8 mouse cellular contexts compared by ENCODE assay signal in the genomic region with DNA sequence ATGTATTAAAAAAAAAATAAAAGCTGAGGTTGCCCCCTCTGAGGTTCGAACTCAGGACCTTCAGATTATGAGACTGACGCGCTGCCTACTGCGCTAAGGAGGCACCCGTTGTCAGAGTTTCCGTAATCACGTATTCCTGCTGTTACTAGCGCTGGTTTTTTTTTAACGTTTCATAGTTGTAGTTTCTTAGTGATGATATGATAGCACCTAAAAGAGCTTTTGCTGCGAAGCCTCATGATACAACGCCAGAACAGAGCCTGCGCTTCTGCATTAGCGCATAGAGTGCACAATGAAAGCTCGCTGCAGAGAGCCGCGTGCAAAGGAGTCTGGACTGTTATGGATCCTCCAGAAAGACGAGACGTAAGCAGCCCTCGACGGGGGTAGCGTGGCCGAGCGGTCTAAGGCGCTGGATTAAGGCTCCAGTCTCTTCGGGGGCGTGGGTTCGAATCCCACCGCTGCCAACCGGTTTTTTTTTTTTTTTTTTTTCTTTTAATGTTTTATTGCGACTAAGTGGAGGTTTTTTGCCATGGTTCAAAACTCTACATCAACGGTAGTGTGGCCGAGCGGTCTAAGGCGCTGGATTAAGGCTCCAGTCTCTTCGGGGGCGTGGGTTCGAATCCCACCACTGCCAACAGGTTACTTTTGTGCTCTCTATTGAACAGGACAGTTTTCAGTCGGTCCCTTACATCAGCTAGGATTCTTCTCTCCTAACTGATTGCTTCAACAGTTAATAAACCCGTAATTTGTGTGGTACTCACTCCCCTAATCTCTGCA. TPM values are rescaled to one million over a fixed set of nuclear protein-coding genes. Genes with fewer than 3 reads are reported as not detected.
DNase-seq lines count a peak whose midpoint lies in the region; ATAC-seq and TF ChIP-seq lines count a peak whose summit lies in the region.

No protein-coding gene starts in this region.

- ATAC-seq in granulocyte monocyte progenitor cell, adult 5-6 weeks (replicated peaks; ENCODE audit: poor library complexity, severe bottlenecking): peak; percentile 61
- peak; percentile 80 for ATAC-seq in intestine, postnatal 0 days
- ATAC-seq in limb, embryonic 13.5 days (ENCODE audit: low FRiP score, low read depth): peak; percentile 76
- ATAC-seq in midbrain, embryonic 14.5 days (ENCODE audit: low FRiP score, low TSS enrichment): peak; percentile 85

- H3K27ac ChIP-seq in embryonic facial prominence, embryonic 10.5 days (replicated peaks): no peak overlapping the region; the same call in 1 of the 2 replicates
- no peak overlapping the region for H3K27ac ChIP-seq in intestine, postnatal 0 days (ENCODE audit: low read depth, low read length)
- H3K27ac ChIP-seq in limb, embryonic 13.5 days: no peak overlapping the region
- H3K27ac ChIP-seq in midbrain, embryonic 14.5 days (replicated peaks; ENCODE audit: low read depth, low read length): no peak overlapping the region; the same call in 1 of the 2 replicates

- H3K36me3 ChIP-seq in embryonic facial prominence, embryonic 10.5 days (replicated peaks): no peaks in the 10 kb centered on the region
- H3K36me3 ChIP-seq in intestine, postnatal 0 days (ENCODE audit: control insufficient read depth, insufficient read depth): no peaks in the 10 kb centered on the region
- H3K36me3 ChIP-seq in limb, embryonic 13.5 days: no peaks in the 10 kb centered on the region
- no peaks in the 10 kb centered on the region for H3K36me3 ChIP-seq in midbrain, embryonic 14.5 days (ENCODE audit: control insufficient read depth, insufficient read depth, low read length)

- TF ChIP-seq CTCF in intestine, postnatal 0 days (IDR thresholded peaks at IDR 0.05; ENCODE audit: low read depth): no peak

- WGBS in embryonic facial prominence, embryonic 10.5 days: under 1% methylated on average over 39 of the region's 39 CpGs
- 1% methylated on average over 39 of the region's 39 CpGs for whole genome bisulfite sequencing in intestine, postnatal 0 days
- under 1% methylated on average over 39 of the region's 39 CpGs for WGBS in limb, embryonic 13.5 days
- under 1% methylated on average over 39 of the region's 39 CpGs for WGBS in midbrain, embryonic 14.5 days

- peaks cover 22% of the 10 kb centered on the region for H3K4me1 ChIP-seq in embryonic facial prominence, embryonic 10.5 days
- no peaks in the 10 kb centered on the region; the same call in 1 of the 2 replicates for H3K4me1 ChIP-seq in intestine, postnatal 0 days (replicated peaks; ENCODE audit: control insufficient read depth, insufficient read depth, low read length)
- H3K4me1 ChIP-seq in limb, embryonic 13.5 days: peaks cover 23% of the 10 kb centered on the region
- peaks cover 8% of the 10 kb centered on the region; the same call in 1 of the 2 replicates for H3K4me1 ChIP-seq in midbrain, embryonic 14.5 days (ENCODE audit: control insufficient read depth, insufficient read depth, low read length)

- H3K4me2 ChIP-seq in intestine, postnatal 0 days (replicated peaks; ENCODE audit: low read depth): peak overlapping the region; percentile 85
- peak overlapping the region; percentile 95 for H3K4me2 ChIP-seq in limb, embryonic 13.5 days (replicated peaks)
- peak overlapping the region; percentile 65 for H3K4me2 ChIP-seq in midbrain, embryonic 14.5 days (ENCODE audit: low read length)

- H3K9ac ChIP-seq in intestine, postnatal 0 days (ENCODE audit: low read depth, low read length): 0 out of 2 replicates have a peak overlapping the region, but pooled peaks have one; percentile 7
- no peak overlapping the region for H3K9ac ChIP-seq in limb, embryonic 13.5 days
- peak overlapping the region; percentile 34; the same call in 1 of the 2 replicates for H3K9ac ChIP-seq in midbrain, embryonic 14.5 days (replicated peaks; ENCODE audit: low read length)

- no peaks in the 10 kb centered on the region for H3K27me3 ChIP-seq in embryonic facial prominence, embryonic 10.5 days (replicated peaks; ENCODE audit: low read depth, poor library complexity, severe bottlenecking)
- H3K27me3 ChIP-seq in intestine, postnatal 0 days (replicated peaks; ENCODE audit: control insufficient read depth, insufficient read depth, low read length): no peaks in the 10 kb centered on the region
- no peaks in the 10 kb centered on the region; the same call in 1 of the 2 replicates for H3K27me3 ChIP-seq in limb, embryonic 13.5 days
- peaks cover 4% of the 10 kb centered on the region; the same call in 1 of the 2 replicates for H3K27me3 ChIP-seq in midbrain, embryonic 14.5 days (ENCODE audit: control insufficient read depth, insufficient read depth, low read length)

- DNase-seq in 3134 (ENCODE audit: extremely low read depth, insufficient read length, low spot score): peak; percentile 84
- DNase-seq in adrenal gland, postnatal 10 days: peak; percentile 83
- DNase-seq in embryonic facial prominence, embryonic 10.5 days (ENCODE audit: low spot score): peak; percentile 84
- DNase-seq in midbrain, embryonic 14.5 days: peak; percentile 88
- DNase-seq in spleen, adult 12 weeks (ENCODE audit: low spot score): peak; percentile 76

- H3K4me3 ChIP-seq in embryonic facial prominence, embryonic 10.5 days: peak overlapping the region; percentile 65
- peak overlapping the region; percentile 63 for H3K4me3 ChIP-seq in intestine, postnatal 0 days (ENCODE audit: low read depth, low read length)
- H3K4me3 ChIP-seq in limb, embryonic 13.5 days: peak overlapping the region; percentile 62
- peak overlapping the region; percentile 49 for H3K4me3 ChIP-seq in midbrain, embryonic 14.5 days (replicated peaks; ENCODE audit: low read depth, low read length)

- no peaks in the 10 kb centered on the region for H3K9me3 ChIP-seq in embryonic facial prominence, embryonic 10.5 days
- H3K9me3 ChIP-seq in intestine, postnatal 0 days (ENCODE audit: control insufficient read depth): no peaks in the 10 kb centered on the region
- no peaks in the 10 kb centered on the region for H3K9me3 ChIP-seq in limb, embryonic 13.5 days
- no peaks in the 10 kb centered on the region for H3K9me3 ChIP-seq in midbrain, embryonic 14.5 days (ENCODE audit: control insufficient read depth, low read length)

RNA-seq across cellular contexts. Expression of gene Trim27, which starts 9.4 kb away (rescaled TPM):
- 10 to 100 TPM; 50.2 to 51.9 TPM for total RNA-seq in adrenal gland, postnatal 10 days (2021)
- 180 and 191 TPM in 2 replicates for polyA plus RNA-seq in embryonic facial prominence, embryonic 10.5 days (2016; fragmentation: Nextera tagmentation; extraction: Ambion mirVana)
- total RNA-seq in granulocyte monocyte progenitor cell, adult 5-6 weeks (2014; fragmentation: Nextera tagmentation): 142 and 143 TPM in 2 replicates
- 144 and 167 TPM in 2 replicates for total RNA-seq in granulocyte monocyte progenitor cell, adult 5-6 weeks (2017)
- polyA plus RNA-seq in intestine, postnatal 0 days (2015; fragmentation: Nextera tagmentation; extraction: Ambion mirVana): 51.1 and 53.2 TPM in 2 replicates
- polyA plus RNA-seq in limb, embryonic 13.5 days (2015; fragmentation: Nextera tagmentation; extraction: Ambion mirVana): 139 and 140 TPM in 2 replicates
- 78.2 and 84.3 TPM in 2 replicates for polyA plus RNA-seq in midbrain, embryonic 14.5 days (2014; fragmentation: Nextera tagmentation; extraction: Ambion mirVana)

RNA-seq across cellular contexts. Expression of gene Olfr1368, which starts 24.2 kb away (rescaled TPM):
- total RNA-seq in adrenal gland, postnatal 10 days (2021): not detected
- not detected in 2 replicates for polyA plus RNA-seq in embryonic facial prominence, embryonic 10.5 days (2016; fragmentation: Nextera tagmentation; extraction: Ambion mirVana)
- not detected in 2 replicates for total RNA-seq in granulocyte monocyte progenitor cell, adult 5-6 weeks (2014; fragmentation: Nextera tagmentation)
- not detected in 2 replicates for total RNA-seq in granulocyte monocyte progenitor cell, adult 5-6 weeks (2017)
- not detected in 2 replicates for polyA plus RNA-seq in intestine, postnatal 0 days (2015; fragmentation: Nextera tagmentation; extraction: Ambion mirVana)
- not detected in 2 replicates for polyA plus RNA-seq in limb, embryonic 13.5 days (2015; fragmentation: Nextera tagmentation; extraction: Ambion mirVana)
- not detected in 2 replicates for polyA plus RNA-seq in midbrain, embryonic 14.5 days (2014; fragmentation: Nextera tagmentation; extraction: Ambion mirVana)

RNA-seq across cellular contexts. Expression of gene Olfr263, which starts 40.4 kb away (rescaled TPM):
- not detected for total RNA-seq in adrenal gland, postnatal 10 days (2021)
- polyA plus RNA-seq in embryonic facial prominence, embryonic 10.5 days (2016; fragmentation: Nextera tagmentation; extraction: Ambion mirVana): not detected in 2 replicates
- total RNA-seq in granulocyte monocyte progenitor cell, adult 5-6 weeks (2014; fragmentation: Nextera tagmentation): not detected in 2 replicates
- not detected in 2 replicates for total RNA-seq in granulocyte monocyte progenitor cell, adult 5-6 weeks (2017)
- not detected in 2 replicates for polyA plus RNA-seq in intestine, postnatal 0 days (2015; fragmentation: Nextera tagmentation; extraction: Ambion mirVana)
- not detected in 2 replicates for polyA plus RNA-seq in limb, embryonic 13.5 days (2015; fragmentation: Nextera tagmentation; extraction: Ambion mirVana)
- polyA plus RNA-seq in midbrain, embryonic 14.5 days (2014; fragmentation: Nextera tagmentation; extraction: Ambion mirVana): not detected in 2 replicates

RNA-seq across cellular contexts. Expression of gene Olfr1369-ps1, which starts 58.6 kb away (rescaled TPM):
- total RNA-seq in adrenal gland, postnatal 10 days (2021): not detected
- 0.04 and 0.09 TPM in 2 replicates for polyA plus RNA-seq in embryonic facial prominence, embryonic 10.5 days (2016; fragmentation: Nextera tagmentation; extraction: Ambion mirVana)
- 0.34 TPM in 1 of 2 replicates, not detected in the other for total RNA-seq in granulocyte monocyte progenitor cell, adult 5-6 weeks (2014; fragmentation: Nextera tagmentation)
- total RNA-seq in granulocyte monocyte progenitor cell, adult 5-6 weeks (2017): not detected in 2 replicates
- not detected in 2 replicates for polyA plus RNA-seq in intestine, postnatal 0 days (2015; fragmentation: Nextera tagmentation; extraction: Ambion mirVana)
- polyA plus RNA-seq in limb, embryonic 13.5 days (2015; fragmentation: Nextera tagmentation; extraction: Ambion mirVana): 0.06 TPM in 1 of 2 replicates, not detected in the other
- polyA plus RNA-seq in midbrain, embryonic 14.5 days (2014; fragmentation: Nextera tagmentation; extraction: Ambion mirVana): not detected in 2 replicates
